Mouse (Mus musculus) embryonic stem cell, embryonic (primary cell): ENCODE measurements at regions not wholly inside any gene's neighbourhood (a gene's known extent, or its start where the extent isn't known, plus 50 kb on each side); places are given as distances from the start of the nearest gene placed in this dataset.

Source experiments
- CTCF ChIA-PET, 4 experiments: fragments of 300-600 bp in 2 of 4; fragments of 350-600 bp in 2 of 4; sonication (Branson Sonifier 250); formaldehyde crosslinking; loops; one replicate each; lab custom pipeline; 2022; ENCODE audit warnings: inconsistent platforms in 2 of 4; lab: Charles Lee
- POLR2A ChIA-PET, 4 experiments: fragments of 300-600 bp in 2 of 4; fragments of 350-600 bp in 2 of 4; sonication (Branson Sonifier 250); formaldehyde crosslinking; loops; one replicate each; lab custom pipeline; 2022; ENCODE audit warnings: antibody characterized with exemption in 4 of 4, inconsistent platforms in 1 of 4; lab: Charles Lee

- ChIA-PET CTCF (interaction anchor here in 1 of 4 experiments (0.6 kb wide), 1 partner anchor 921 kb away, joined by 10 read pairs; no protein-coding TSS in a partner anchor), POLR2A (no interaction called here)
These were observed 171.2 kb upstream of the Tshz3 start for GRCm38 (mm10) chr7:36526692-36527091.

GRCm38 (mm10) chr7:36529504-36530065, 168.3 kb upstream of the Tshz3 start:
- POLR2A ChIA-PET = no interaction called here
- CTCF ChIA-PET = interaction anchor here in 1 of 4 experiments (1.2 kb wide), 1 partner anchor 817 kb away, joined by 3 read pairs; no protein-coding TSS in a partner anchor

DNA sequence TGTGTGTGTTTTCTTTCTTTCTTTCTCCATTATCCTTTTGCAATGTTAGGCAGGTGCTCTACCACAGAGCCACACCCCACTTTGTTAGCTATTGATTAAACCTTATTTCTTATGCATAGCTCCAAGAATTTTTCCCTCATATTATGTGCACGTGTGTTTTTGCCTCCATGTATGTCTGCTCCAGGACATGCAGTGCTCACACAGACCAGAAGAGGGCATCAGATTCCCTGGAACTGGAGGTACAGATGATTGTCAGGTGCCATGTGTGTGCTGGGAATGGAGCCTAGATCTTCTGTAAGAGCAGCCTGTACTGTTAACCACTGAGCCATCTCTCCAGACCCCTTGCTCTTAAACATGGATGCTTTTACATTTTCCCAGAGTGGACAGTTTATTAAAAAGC, 166.4 kb upstream of the Tshz3 start:
- CTCF ChIA-PET = interaction anchor here in 2 of 4 experiments (0.6 to 1.0 kb wide), 2 partner anchors 516 to 815 kb away, joined by 3 read pairs; no protein-coding TSS in a partner anchor

DNA sequence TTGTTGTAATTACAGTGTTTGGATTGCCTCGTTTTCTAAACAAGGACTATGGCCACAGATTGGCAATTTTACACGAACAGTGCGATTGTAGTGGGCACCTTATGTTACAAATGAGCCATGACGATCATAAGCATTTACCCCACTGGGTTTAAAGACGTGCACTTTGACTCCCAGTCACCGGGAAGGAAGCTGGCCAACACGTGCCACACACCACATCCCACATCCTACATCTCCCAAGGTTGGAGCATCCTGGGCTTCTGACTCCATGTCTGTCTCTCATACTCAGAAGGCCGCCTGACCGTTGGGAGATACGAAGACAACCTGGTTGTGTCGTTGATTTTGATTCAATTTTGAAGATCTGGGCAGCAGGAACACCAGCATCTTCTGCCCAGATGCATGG, 159.8 kb upstream of the Tshz3 start:
- CTCF ChIA-PET = no interaction called here

More for the DNA sequence above, 166.4 kb upstream of the Tshz3 start:
- POLR2A ChIA-PET = no interaction called here

DNA sequence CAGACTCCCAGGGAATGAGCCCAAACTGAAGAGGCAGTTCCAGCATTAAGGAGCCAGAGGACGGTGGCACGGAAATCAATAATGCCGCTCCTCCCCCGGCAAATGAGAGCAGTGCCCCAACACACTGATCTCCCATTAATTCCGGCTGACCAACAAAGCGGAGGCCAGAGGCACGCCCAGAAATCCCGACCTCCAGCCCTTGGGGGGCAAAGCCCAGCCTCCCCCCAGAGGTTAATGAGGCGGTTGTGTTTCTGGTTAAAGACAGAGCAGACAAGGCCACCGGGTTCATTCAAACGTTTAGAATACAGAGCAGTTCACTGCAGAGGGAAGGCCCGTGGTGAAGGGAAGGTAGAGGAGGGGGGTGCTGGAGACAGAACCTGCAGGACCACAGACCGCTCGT, 149.9 kb upstream of the Tshz3 start:
- CTCF ChIA-PET = interaction anchor here in 1 of 4 experiments (0.5 kb wide), 1 partner anchor 388 kb away, joined by 3 read pairs; no protein-coding TSS in a partner anchor
- POLR2A ChIA-PET = no interaction called here

More for the DNA sequence above, 159.8 kb upstream of the Tshz3 start:
- POLR2A ChIA-PET = no interaction called here

- ChIA-PET POLR2A (no interaction called here), CTCF (interaction anchor here in 1 of 4 experiments (0.5 kb wide), 1 partner anchor 388 kb away, joined by 3 read pairs; no protein-coding TSS in a partner anchor)
These were observed 149.5 kb upstream of the Tshz3 start for GRCm38 (mm10) chr7:36548440-36548839.

GRCm38 (mm10) chr7:36571061-36571460, 126.9 kb upstream of the Tshz3 start:
- ChIA-PET POLR2A (no interaction called here), CTCF (no interaction called here)

GRCm38 (mm10) chr7:36582074-36582473, 115.8 kb upstream of the Tshz3 start:
- ChIA-PET CTCF (interaction anchor here in 1 of 4 experiments (1.1 kb wide), 1 partner anchor 37 kb away, joined by 5 read pairs; no protein-coding TSS in a partner anchor), POLR2A (no interaction called here)

GRCm38 (mm10) chr7:36585014-36585413, 112.9 kb upstream of the Tshz3 start:
- CTCF ChIA-PET = interaction anchor here (0.5 to 1.3 kb wide), 13 partner anchors 11 to 774 kb away, joined by 3 to 8 read pairs (median 3); no protein-coding TSS in a partner anchor
- POLR2A ChIA-PET = interaction anchor here in 1 of 4 experiments (0.7 kb wide), 1 partner anchor 144 kb away, joined by 3 read pairs; no protein-coding TSS in a partner anchor

- CTCF ChIA-PET = no interaction called here
- POLR2A ChIA-PET = interaction anchor here in 1 of 4 experiments (0.6 kb wide), 1 partner anchor 37 kb away, joined by 3 read pairs; no protein-coding TSS in a partner anchor
These were observed 106.4 kb upstream of the Tshz3 start for GRCm38 (mm10) chr7:36591496-36591895.

DNA sequence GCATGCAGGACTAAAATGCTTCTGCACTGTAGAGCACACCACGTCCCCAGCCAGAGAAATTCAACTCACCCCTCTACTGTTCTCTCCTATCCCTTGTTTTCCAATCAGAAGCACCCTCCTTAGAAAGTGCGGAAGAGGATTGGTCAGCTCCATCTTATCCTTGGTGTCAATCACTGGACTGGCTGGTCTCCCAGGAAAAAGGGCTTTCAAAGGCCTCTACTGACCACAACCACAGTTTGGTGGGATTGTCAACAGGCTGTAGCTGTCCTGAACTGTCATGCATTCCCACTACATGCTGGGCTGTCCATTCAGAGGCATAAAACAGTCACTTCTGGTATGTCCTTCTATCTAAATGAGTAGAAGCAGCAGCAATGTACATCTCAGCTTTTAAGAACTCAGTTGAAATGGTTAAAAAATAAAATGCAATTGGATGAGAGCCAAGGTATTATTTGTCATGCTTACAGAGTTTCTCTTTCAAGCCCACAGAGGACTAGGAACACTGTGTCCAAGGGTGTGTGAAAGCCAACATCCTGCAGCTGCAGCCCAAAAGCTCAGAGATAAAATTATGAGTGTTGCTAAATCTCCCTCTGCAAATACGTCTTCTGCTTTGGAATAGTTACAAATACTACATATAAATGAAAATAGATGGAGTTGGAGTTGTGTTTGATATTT, 101.2 kb upstream of the Tshz3 start:
- ChIA-PET CTCF (interaction anchor here in 1 of 4 experiments (0.8 kb wide), 1 partner anchor 11 kb away, joined by 3 read pairs; no protein-coding TSS in a partner anchor), POLR2A (no interaction called here)

- CTCF ChIA-PET = interaction anchor here in 1 of 4 experiments (0.7 kb wide), 1 partner anchor 485 kb away, joined by 5 read pairs; no protein-coding TSS in a partner anchor
- POLR2A ChIA-PET = interaction anchor here in 1 of 4 experiments (1.1 kb wide), 1 partner anchor 67 kb away, joined by 4 read pairs; no protein-coding TSS in a partner anchor
These were observed 92.8 kb upstream of the Tshz3 start for GRCm38 (mm10) chr7:36605026-36605698.

DNA sequence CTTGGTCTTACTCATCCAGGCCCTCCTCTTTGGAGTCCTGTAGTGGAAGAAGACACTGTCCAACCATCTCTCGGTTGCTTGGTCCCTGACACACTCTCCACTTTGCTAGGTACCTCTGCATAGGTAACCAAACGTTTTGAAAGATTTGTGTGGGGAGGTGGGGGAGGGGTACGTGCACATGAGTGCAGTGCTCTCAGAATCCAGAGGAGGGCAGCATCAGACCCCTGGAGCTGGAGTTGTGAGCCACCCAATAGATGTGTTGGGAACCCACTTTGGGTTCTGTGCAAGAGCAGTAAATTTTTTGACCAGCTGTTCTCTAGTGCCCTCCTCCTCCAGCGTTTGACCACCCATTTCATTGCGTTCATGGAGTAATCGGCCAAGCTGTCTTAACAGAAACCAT, 77.7 kb upstream of the Tshz3 start:
- ChIA-PET CTCF (interaction anchor here in 3 of 4 experiments (0.6 to 1.5 kb wide), 5 partner anchors 43 to 738 kb away, joined by 3 to 6 read pairs (median 3); no protein-coding TSS in a partner anchor), POLR2A (interaction anchor here in 1 of 4 experiments (0.6 kb wide), 3 partner anchors 41 to 357 kb away, joined by 3 read pairs; no protein-coding TSS in a partner anchor)

DNA sequence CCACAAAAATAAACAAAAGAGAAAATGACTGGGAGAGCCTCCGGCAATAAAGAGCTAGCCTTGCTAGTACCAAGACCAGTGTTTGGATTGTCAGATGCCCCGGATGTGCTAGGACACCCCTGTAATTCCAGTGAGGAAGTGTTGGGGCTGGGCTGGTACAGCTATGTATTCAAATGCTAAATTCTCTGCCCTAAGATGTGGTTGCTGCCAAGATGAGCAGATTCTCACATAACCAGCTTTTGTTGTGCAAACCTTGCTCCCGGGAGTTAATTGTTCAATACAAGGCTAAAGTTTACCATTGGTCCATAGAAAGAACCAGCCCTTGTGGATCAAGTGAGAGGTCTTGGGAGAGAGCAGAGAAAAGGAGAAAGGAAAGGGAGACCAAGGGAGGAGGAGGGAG, 53.7 kb upstream of the Tshz3 start:
- CTCF ChIA-PET = interaction anchor here in 2 of 4 experiments (0.6 to 1.3 kb wide), 4 partner anchors 59 to 753 kb away, joined by 3 to 4 read pairs (median 3); no protein-coding TSS in a partner anchor
- POLR2A ChIA-PET = interaction anchor here in 2 of 4 experiments (0.8 to 1.4 kb wide), 10 partner anchors 11 to 71 kb away, joined by 3 to 23 read pairs (median 4); no protein-coding TSS in a partner anchor
